Mouse (Mus musculus): ENCODE measurements around the gene Cdc40.

DNA sequence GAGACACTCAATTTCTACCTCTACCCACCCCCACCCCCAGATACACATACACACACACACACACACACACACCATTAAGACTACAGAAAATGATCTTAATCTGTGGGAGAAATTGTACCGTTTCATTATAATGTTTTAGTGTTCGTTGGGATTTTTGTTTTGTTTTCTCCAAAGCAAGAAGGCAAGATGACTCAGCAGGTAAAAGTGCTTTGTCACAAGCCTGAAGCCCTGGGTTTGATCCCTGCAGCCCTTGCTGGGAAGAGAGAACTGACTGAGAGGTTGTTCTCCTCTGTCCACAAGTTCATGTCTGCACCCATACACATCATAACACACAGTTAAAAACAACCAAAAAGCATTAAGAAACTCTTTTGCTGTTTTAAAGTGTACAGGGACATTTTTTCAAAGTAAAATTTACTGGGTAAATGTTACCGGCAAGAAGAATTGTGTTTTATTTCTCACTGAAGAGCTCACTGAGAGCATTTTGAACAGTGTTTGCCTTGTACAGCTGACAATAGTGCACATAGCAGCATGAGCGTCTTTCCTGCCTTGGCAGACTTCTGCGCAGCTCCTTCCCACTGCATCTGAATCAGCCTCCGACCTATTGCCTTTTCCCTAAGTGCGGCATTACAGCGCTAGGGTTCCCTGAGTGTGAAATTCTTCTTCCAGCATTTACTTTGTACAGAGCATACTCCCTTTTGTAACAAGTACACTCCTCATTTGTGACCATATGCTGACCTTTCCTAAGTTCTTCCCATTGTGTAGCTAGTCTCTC is 35.7 kb upstream of the Cdc40 start:
- TF ChIP-seq GATA1 (IDR thresholded peaks at IDR 0.05; ENCODE audit: borderline replicate concordance, low read length): no peak
- TF ChIP-seq FLI1 (IDR thresholded peaks at IDR 0.05; ENCODE audit: low read length): no peak

Measured in megakaryocyte, embryonic 14.5 days (primary cell).